8 mouse cellular contexts compared by ENCODE assay signal in genomic region chr8:84871376-84872308, GRCm38 (mm10). TPM values are rescaled to one million over a fixed set of nuclear protein-coding genes. Genes with fewer than 3 reads are reported as not detected.
DNase-seq lines count a peak whose midpoint lies in the region; ATAC-seq and TF ChIP-seq lines count a peak whose summit lies in the region.

Gene Syce2, plus strand, starts transcription at chr8:84872111.

- peaks cover 14% of the 10 kb centered on the region for H3K4me1 ChIP-seq in embryonic facial prominence, embryonic 14.5 days (ENCODE audit: control insufficient read depth, insufficient read depth, low read length)
- peaks cover 8 to 9% of the 10 kb centered on the region in 2 experiments; a peak in 2 of 4 replicates for H3K4me1 ChIP-seq in heart, embryonic 14.5 days (ENCODE audit: control insufficient read depth in 2 of 2, insufficient read depth in 2 of 2, low read length in 2 of 2)
- H3K4me1 ChIP-seq in kidney, postnatal 0 days (replicated peaks; ENCODE audit: insufficient read depth, low read length): peaks cover 9% of the 10 kb centered on the region
- peaks cover 34% of the 10 kb centered on the region for H3K4me1 ChIP-seq in liver, embryonic 16.5 days (ENCODE audit: control insufficient read depth, low read depth, low read length)
- peaks cover 8% of the 10 kb centered on the region for H3K4me1 ChIP-seq in neural tube, embryonic 11.5 days (ENCODE audit: control insufficient read depth, insufficient read depth, low read length)
- H3K4me1 ChIP-seq in testis, adult 2 months (ENCODE audit: control insufficient read depth, insufficient read depth, low read length): peaks cover 8% of the 10 kb centered on the region

- WGBS in embryonic facial prominence, embryonic 14.5 days: 21% methylated on average over 29 of the region's 46 CpGs
- WGBS in heart, embryonic 14.5 days: 13% methylated on average over 46 of the region's 46 CpGs
- 11% methylated on average over 46 of the region's 46 CpGs for WGBS in kidney, postnatal 0 days
- WGBS in liver, embryonic 16.5 days (ENCODE audit: insufficient replicate concordance): 7% methylated on average over 42 of the region's 46 CpGs
- WGBS in neural tube, embryonic 11.5 days: 17% methylated on average over 44 of the region's 46 CpGs

- peak; percentile 79 for ATAC-seq in embryonic facial prominence, embryonic 14.5 days (ENCODE audit: low read depth)
- peak; percentile 70 for ATAC-seq in heart, embryonic 14.5 days (ENCODE audit: insufficient number of reproducible peaks, insufficient read depth, low FRiP score, low read depth)
- ATAC-seq in kidney, postnatal 0 days (replicated peaks; ENCODE audit: low FRiP score, low read depth): peak; percentile 84
- peak; percentile 77 for ATAC-seq in liver, embryonic 16.5 days (ENCODE audit: low read depth)
- ATAC-seq in neural tube, embryonic 11.5 days (ENCODE audit: insufficient read depth, low FRiP score, low TSS enrichment): peak; percentile 58; the same call in 1 of the 2 replicates

- peak; percentile 69 for TF ChIP-seq CTCF in kidney, postnatal 0 days (IDR thresholded peaks at IDR 0.05; ENCODE audit: low read depth)
- no peak for TF ChIP-seq CTCF in testis, adult 2 months (IDR thresholded peaks at IDR 0.05; ENCODE audit: control insufficient read depth, insufficient read depth, insufficient replicate concordance, low read depth, low read length)

- no peak within 1 kb of the TSS for H3K27ac ChIP-seq in embryonic facial prominence, embryonic 14.5 days (replicated peaks; ENCODE audit: low read depth, low read length)
- no peak within 1 kb of the TSS for H3K27ac ChIP-seq in heart, embryonic 14.5 days (replicated peaks in 1 of 2; ENCODE audit: control insufficient read depth in 1 of 2, insufficient read depth in 1 of 2, low read depth in 2 of 2, low read length in 2 of 2)
- H3K27ac ChIP-seq in kidney, postnatal 0 days: peak within 1 kb of the TSS; percentile 8; the same call in 1 of the 2 replicates
- H3K27ac ChIP-seq in liver, embryonic 16.5 days (ENCODE audit: low read length): peak within 1 kb of the TSS; percentile 92
- H3K27ac ChIP-seq in neural tube, embryonic 11.5 days (ENCODE audit: low read depth, low read length): no peak within 1 kb of the TSS
- H3K27ac ChIP-seq in testis, adult 2 months (ENCODE audit: control insufficient read depth, insufficient read depth, low read depth, low read length): peak within 1 kb of the TSS; percentile 97

- peak within 1 kb of the TSS; percentile 54 for H3K4me3 ChIP-seq in embryonic facial prominence, embryonic 14.5 days (ENCODE audit: low read depth, low read length)
- H3K4me3 ChIP-seq in heart, embryonic 14.5 days (ENCODE audit: control insufficient read depth in 1 of 2, insufficient read depth in 1 of 2, low read depth in 1 of 2, low read length in 2 of 2): peak within 1 kb of the TSS; percentile 46 to 47
- peak within 1 kb of the TSS; percentile 51 for H3K4me3 ChIP-seq in kidney, postnatal 0 days (replicated peaks; ENCODE audit: low read depth, low read length)
- peak within 1 kb of the TSS; percentile 71 for H3K4me3 ChIP-seq in liver, embryonic 16.5 days (ENCODE audit: low read depth, low read length)
- peak within 1 kb of the TSS; percentile 37 for H3K4me3 ChIP-seq in neural tube, embryonic 11.5 days (ENCODE audit: low read depth, low read length)
- H3K4me3 ChIP-seq in testis, adult 2 months (ENCODE audit: control insufficient read depth, low read depth, low read length): peak within 1 kb of the TSS; percentile 97

- H3K36me3 ChIP-seq in embryonic facial prominence, embryonic 14.5 days (ENCODE audit: control insufficient read depth, insufficient read depth, low read length): peaks cover 36% of the 10 kb centered on the region
- peaks cover 32% of the 10 kb centered on the region for H3K36me3 ChIP-seq in heart, embryonic 14.5 days (ENCODE audit: control insufficient read depth, insufficient read depth, low read length)
- peaks cover 29% of the 10 kb centered on the region for H3K36me3 ChIP-seq in kidney, postnatal 0 days (ENCODE audit: insufficient read depth, low read length)
- H3K36me3 ChIP-seq in liver, embryonic 16.5 days (ENCODE audit: control insufficient read depth, insufficient read depth): peaks cover 22% of the 10 kb centered on the region
- peaks cover 12% of the 10 kb centered on the region for H3K36me3 ChIP-seq in neural tube, embryonic 11.5 days (ENCODE audit: control insufficient read depth, insufficient read depth, low read length)
- H3K36me3 ChIP-seq in testis, adult 2 months (ENCODE audit: control insufficient read depth, insufficient read depth, low read length): peaks cover 1% of the 10 kb centered on the region

- no peaks in the 10 kb centered on the region for H3K27me3 ChIP-seq in embryonic facial prominence, embryonic 14.5 days (replicated peaks; ENCODE audit: control insufficient read depth, insufficient read depth, low read length)
- H3K27me3 ChIP-seq in heart, embryonic 14.5 days (ENCODE audit: control insufficient read depth, insufficient read depth, low read length): no peaks in the 10 kb centered on the region
- H3K27me3 ChIP-seq in kidney, postnatal 0 days (ENCODE audit: insufficient read depth, low read length): no peaks in the 10 kb centered on the region
- H3K27me3 ChIP-seq in liver, embryonic 16.5 days (ENCODE audit: control insufficient read depth, insufficient read depth, low read depth, low read length): no peaks in the 10 kb centered on the region
- H3K27me3 ChIP-seq in neural tube, embryonic 11.5 days (ENCODE audit: control insufficient read depth, insufficient read depth, low read length): peaks cover 3% of the 10 kb centered on the region; the same call in 1 of the 2 replicates
- no peaks in the 10 kb centered on the region for H3K27me3 ChIP-seq in testis, adult 2 months (ENCODE audit: control insufficient read depth, insufficient read depth, low read length)

- peak; percentile 66 to 80 for DNase-seq in CD8-positive naive resting alpha-beta T cell, adult 2 months (ENCODE audit: low read depth in 2 of 2, low spot score in 2 of 2)
- DNase-seq in adrenal gland, postnatal 4 days (ENCODE audit: low spot score in 2 of 2): peak; percentile 61 to 69
- peak; percentile 80 for DNase-seq in embryonic facial prominence, embryonic 14.5 days (ENCODE audit: low spot score)
- peak; percentile 80 for DNase-seq in kidney, postnatal 0 days (ENCODE audit: low spot score)
- peak; percentile 78 for DNase-seq in neural tube, embryonic 11.5 days (ENCODE audit: low spot score)

- no peaks in the 10 kb centered on the region for H3K9me3 ChIP-seq in embryonic facial prominence, embryonic 14.5 days (ENCODE audit: control insufficient read depth, low read length)
- no peaks in the 10 kb centered on the region for H3K9me3 ChIP-seq in heart, embryonic 14.5 days (ENCODE audit: control insufficient read depth, low read length)
- H3K9me3 ChIP-seq in kidney, postnatal 0 days (replicated peaks; ENCODE audit: low read length): no peaks in the 10 kb centered on the region
- H3K9me3 ChIP-seq in liver, embryonic 16.5 days (replicated peaks; ENCODE audit: control insufficient read depth, low read length): no peaks in the 10 kb centered on the region
- no peaks in the 10 kb centered on the region for H3K9me3 ChIP-seq in neural tube, embryonic 11.5 days (ENCODE audit: control insufficient read depth, low read length)

- TF ChIP-seq POLR2A in testis, adult 2 months (IDR thresholded peaks at IDR 0.05; ENCODE audit: control insufficient read depth, low read depth, low read length): peak; percentile 86

- H3K4me2 ChIP-seq in embryonic facial prominence, embryonic 14.5 days (ENCODE audit: low read depth, low read length): peak within 1 kb of the TSS; percentile 99
- peak within 1 kb of the TSS; percentile 96 for H3K4me2 ChIP-seq in heart, embryonic 14.5 days (ENCODE audit: low read length)
- H3K4me2 ChIP-seq in kidney, postnatal 0 days (ENCODE audit: low read length): peak within 1 kb of the TSS; percentile 94
- peak within 1 kb of the TSS; percentile 100 for H3K4me2 ChIP-seq in liver, embryonic 16.5 days (ENCODE audit: low read depth, low read length)
- H3K4me2 ChIP-seq in neural tube, embryonic 11.5 days (ENCODE audit: low read depth): peak within 1 kb of the TSS; percentile 72

- H3K9ac ChIP-seq in embryonic facial prominence, embryonic 14.5 days (ENCODE audit: low read depth, low read length): peak within 1 kb of the TSS; percentile 67
- H3K9ac ChIP-seq in heart, embryonic 14.5 days (ENCODE audit: low read length): peak within 1 kb of the TSS; percentile 71
- peak within 1 kb of the TSS; percentile 59 for H3K9ac ChIP-seq in kidney, postnatal 0 days (ENCODE audit: low read depth, low read length)
- H3K9ac ChIP-seq in liver, embryonic 16.5 days (ENCODE audit: low read depth, low read length): peak within 1 kb of the TSS; percentile 78
- H3K9ac ChIP-seq in neural tube, embryonic 11.5 days (ENCODE audit: low read length): peak within 1 kb of the TSS; percentile 52

RNA-seq across cellular contexts. Expression of gene Syce2, which starts in this region (rescaled TPM):
- total RNA-seq in adrenal gland, postnatal 4 days (2021): 10 to 100 TPM; 20.0 to 22.5 TPM
- 68.5 and 71.8 TPM in 2 replicates for polyA plus RNA-seq in embryonic facial prominence, embryonic 14.5 days (2014; fragmentation: Nextera tagmentation; extraction: Ambion mirVana)
- 23.7 and 25.2 TPM in 2 replicates for polyA plus RNA-seq in heart, embryonic 14.5 days (2014; fragmentation: Nextera tagmentation; extraction: Ambion mirVana)
- polyA plus RNA-seq in kidney, postnatal 0 days (2015; fragmentation: Nextera tagmentation; extraction: Ambion mirVana): 43.0 and 45.7 TPM in 2 replicates
- 41.2 and 47.8 TPM in 2 replicates for polyA plus RNA-seq in liver, embryonic 16.5 days (2015; fragmentation: Nextera tagmentation; extraction: Ambion mirVana)
- polyA plus RNA-seq in neural tube, embryonic 11.5 days (2014; fragmentation: Nextera tagmentation; extraction: Ambion mirVana): 50.5 and 56.9 TPM in 2 replicates
- 101 and 138 TPM in 2 replicates for polyA plus RNA-seq in testis, adult 2 months (2012; rRNA removed)

Comparison
In these comparisons a context has a peak if more than half of its experiments do, and no peak if none do; other contexts are left out.
1. H3K27ac ChIP-seq: peak in kidney, postnatal 0 days (single experiment), liver, embryonic 16.5 days (single experiment) and testis, adult 2 months (single experiment); none in embryonic facial prominence, embryonic 14.5 days (single experiment), heart, embryonic 14.5 days (0 of 2) and neural tube, embryonic 11.5 days (single experiment).
2. H3K4me3 ChIP-seq: peak in every context shown above with its lines; median percentile 97 in testis, adult 2 months; 71 in liver, embryonic 16.5 days; 54 in embryonic facial prominence, embryonic 14.5 days; 51 in kidney, postnatal 0 days; 46 in heart, embryonic 14.5 days; 37 in neural tube, embryonic 11.5 days.
3. Peak in every context shown above with its lines, with median percentiles within 50 percentile points of each other: DNase-seq, ATAC-seq, H3K4me2 ChIP-seq and H3K9ac ChIP-seq.